Mouse (Mus musculus) adrenal gland, postnatal 36 days (tissue): Measurements from ENCODE around the gene Scgb2b24. TPM values are rescaled to one million over a fixed set of nuclear protein-coding genes. Genes with fewer than 3 reads are reported as not detected.

Experiments
- DNase-seq, 2 experiments: peaks; one replicate each; pipeline ENCODE4 v3.0.0; 2021; ENCODE audit warnings: mixed read lengths in 1 of 2
- long read RNA-seq, 2 experiments: library from polyadenylated mRNA; stranded (forward); transcript quantifications; one replicate each; pipeline ENCODE4 v2.0.0; 2021; ENCODE audit warnings: borderline sequencing depth in 2 of 2
- total RNA-seq, 2 experiments: library from RNA; stranded (reverse); gene quantifications; 2 replicates each; pipeline ENCODE4 v1.2.3; 2021

Gene Scgb2b24
- total RNA-seq: not detected
- long read RNA-seq, experiment 1: 0 reads
- long read RNA-seq, experiment 2: 0 reads

GRCm38 (mm10) chr7:33739212-33739611, at the start of gene Scgb2b24:
TSS of gene Scgb2b24 (minus strand) at chr7:33739312.
- DNase-seq: no peak

DNA sequence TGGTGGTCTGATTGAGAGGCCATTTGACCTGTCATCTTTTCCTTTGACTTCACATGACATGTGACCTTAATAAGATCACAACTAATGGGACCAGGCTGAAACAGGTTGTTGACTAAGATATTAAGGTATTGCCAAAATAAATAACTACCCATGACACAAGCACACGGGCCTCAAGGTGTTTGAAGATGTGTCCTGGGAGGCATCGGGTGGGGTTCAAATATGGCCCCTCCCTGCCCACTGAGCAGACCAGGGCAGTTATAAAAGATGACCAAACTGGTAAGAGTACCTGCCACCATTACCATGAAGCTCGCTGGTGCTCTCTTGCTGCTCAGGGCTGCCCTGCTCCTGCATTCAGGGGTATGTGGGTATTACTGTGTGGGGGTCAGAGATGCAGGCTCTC, 4.4 kb upstream of the Scgb2b24 start, which contains the start of gene Scgb1b24:
Gene Scgb1b24, plus strand, starts transcription at position 301 of the 400 bp plus-strand sequence.
- no peak for DNase-seq

GRCm38 (mm10) chr7:33689864-33690263, 49.2 kb downstream of the Scgb2b24 start:
- DNase-seq: no peak

Other genes with a start within 250 kb of the Scgb2b24 start
- gene Scgb2b21, start 218.9 kb downstream of the Scgb2b24 start, total RNA-seq: not detected
- not detected for gene Scgb1b24, start 4.5 kb upstream of the Scgb2b24 start, total RNA-seq
- gene Scgb2b26, start 205.7 kb upstream of the Scgb2b24 start, total RNA-seq: not detected